Mouse (Mus musculus) lung, adult 2 months (tissue): ENCODE measurements around the gene Fxyd2.

Source experiments
- CTCF ChIP-seq: fragments of 200-500 bp; IDR thresholded peaks from 2 replicates; pipeline ENCODE4 v1.5.1; 2011; ENCODE audit warnings: mild to moderate bottlenecking, low read length, control low read depth; ENCODE audit not compliant: insufficient read depth
- POLR2A ChIP-seq: fragments of 200-500 bp; IDR thresholded peaks from 2 replicates; pipeline ENCODE4 v1.6.1; 2011; ENCODE audit warnings: low read depth, mild to moderate bottlenecking, control low read depth, low read length, borderline replicate concordance; ENCODE audit errors: extremely low read depth

- TF ChIP-seq POLR2A (no peak), CTCF (no peak)
These were observed 13.4 kb downstream of the Fxyd2 start for GRCm38 (mm10) chr9:45412700-45413477.
